Mouse (Mus musculus): ENCODE results near the gene Cetn3.

Gene Cetn3

DNA sequence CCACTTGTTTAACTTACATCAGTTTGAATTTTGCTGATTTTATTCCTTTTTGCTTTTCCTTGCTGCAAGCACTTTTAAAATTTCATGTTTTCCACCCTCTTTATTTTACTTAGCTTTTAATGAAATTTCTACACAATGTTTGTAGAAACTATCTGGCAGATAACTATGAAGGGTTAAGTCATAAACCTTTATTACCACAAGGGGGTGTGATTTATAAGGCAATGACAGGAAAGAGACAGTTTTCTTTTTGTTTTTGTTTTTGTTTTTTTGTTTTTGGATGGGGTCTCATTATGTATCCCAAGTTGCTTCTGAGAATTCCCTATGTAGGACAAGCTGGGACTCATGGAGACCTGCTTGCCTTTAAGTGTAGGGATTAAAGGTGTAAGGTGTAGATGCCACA is 39.9 kb downstream of the Cetn3 start:
- no peak for DNase-seq (ENCODE audit: low spot score in 2 of 2)

DNA sequence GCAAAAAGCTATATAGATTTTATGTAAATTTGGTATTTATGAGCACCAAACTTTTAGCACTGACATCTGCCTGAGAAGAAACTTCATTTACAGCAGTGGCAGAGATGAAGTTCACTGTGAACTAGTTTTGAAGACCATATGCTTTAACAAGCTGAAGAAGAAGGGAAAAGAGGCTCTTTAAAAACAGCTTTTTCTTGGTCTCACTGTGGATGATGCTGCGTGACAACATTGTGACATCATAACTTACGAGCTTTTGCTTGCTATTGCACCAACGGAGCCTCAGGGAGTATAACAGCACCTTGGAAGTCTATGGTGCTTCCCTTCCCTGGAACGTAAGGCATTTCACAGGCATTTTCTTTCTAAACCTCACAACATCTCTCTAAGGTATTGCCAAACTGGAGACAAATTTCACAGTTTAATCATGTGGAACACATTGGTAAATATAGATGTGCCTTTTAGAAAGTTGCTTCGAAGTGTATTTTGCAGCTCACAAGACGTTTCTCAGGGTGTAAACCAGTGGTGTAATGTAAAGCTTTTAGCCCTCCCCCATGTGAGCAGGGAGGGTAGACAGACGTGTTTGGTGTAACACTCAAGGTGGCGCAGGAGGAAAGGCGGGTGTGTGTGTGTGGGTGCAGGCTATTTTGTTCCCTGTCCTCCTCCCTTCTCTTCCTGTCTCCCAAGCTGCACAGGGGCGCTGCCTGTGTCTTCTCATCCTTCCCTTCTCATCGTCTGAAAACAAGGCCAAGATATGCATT is 41.9 kb downstream of the Cetn3 start:
- DNase-seq (ENCODE audit: low spot score in 2 of 2), result no peak

DNA sequence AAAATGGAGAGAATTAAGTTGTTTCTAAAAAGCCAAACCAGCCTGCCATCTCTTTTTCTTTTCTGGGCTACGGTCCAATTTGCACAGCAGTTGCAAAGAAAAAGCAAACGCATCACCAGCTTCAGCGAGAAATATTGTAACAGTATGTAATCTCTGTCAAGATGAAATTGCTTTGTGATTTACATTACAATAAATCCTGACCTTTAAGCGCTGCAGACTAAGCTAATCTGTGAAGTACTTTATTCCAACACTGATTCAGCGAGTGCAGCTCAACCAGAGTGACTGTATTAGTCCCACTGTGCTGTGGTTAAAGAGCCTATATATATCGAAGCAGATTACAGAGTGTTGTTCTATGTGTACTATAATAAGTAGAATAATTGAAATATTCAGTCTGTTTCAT is 45.6 kb downstream of the Cetn3 start:
- DNase-seq (ENCODE audit: low spot score in 2 of 2), result no peak

DNA sequence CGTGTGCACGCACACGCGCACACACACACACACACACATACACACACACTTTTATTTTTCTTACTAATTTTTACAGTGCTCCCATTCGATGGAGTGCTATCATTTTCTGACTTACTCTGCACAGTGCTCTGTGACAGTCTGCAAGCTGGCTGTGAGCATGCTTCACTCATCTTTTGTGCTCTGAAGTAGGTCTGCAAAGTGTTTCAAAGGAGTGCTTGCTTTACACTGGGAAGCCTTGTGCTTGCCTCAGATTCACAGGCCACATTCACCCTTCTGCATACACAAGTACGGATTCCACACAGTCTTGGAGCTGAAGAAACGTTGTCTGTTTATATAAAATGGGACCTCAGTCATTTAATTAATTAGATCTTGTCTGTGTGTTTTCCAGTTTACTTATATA is 49.0 kb downstream of the Cetn3 start:
- no peak for DNase-seq (ENCODE audit: low spot score in 2 of 2)

DNA sequence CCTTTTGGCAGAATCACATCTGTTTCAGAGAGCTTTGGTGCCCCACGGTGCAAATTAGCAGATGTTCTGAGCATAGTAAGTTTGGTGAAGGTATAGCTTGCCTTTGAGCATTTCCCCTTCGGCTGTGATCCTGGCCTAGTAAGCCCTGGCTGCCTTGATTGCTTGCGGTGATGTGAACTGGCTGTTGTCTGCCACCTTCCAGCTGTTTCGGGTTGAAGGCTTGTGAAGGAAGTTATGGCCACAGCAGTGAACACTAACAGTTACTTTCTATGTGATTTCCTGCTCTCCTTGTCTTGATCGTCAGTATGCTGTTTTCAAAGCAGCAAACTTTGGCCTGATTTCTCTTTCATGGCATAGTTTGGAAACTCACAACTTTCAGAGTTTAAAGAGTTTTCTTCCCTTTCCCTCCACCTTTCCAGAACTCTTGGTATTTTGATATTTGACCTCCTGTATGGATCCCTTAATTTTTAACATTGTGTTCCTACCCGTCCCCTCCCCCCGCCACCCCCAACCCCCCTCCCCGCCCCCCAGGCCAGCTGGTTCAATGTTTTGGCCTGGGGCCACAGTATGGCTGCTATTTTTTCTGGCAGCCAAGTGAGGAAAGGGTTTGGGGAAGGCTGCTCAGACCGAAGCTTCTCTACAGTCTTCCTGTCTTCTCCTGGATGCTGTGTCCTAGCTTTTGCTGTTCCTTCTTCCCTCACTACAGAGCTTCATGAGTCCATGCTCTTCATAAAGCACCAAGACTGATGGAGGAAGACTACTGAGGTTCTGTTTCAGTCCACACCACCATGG is 53.7 kb downstream of the Cetn3 start:
- DNase-seq (ENCODE audit: low spot score in 2 of 2), result no peak

DNA sequence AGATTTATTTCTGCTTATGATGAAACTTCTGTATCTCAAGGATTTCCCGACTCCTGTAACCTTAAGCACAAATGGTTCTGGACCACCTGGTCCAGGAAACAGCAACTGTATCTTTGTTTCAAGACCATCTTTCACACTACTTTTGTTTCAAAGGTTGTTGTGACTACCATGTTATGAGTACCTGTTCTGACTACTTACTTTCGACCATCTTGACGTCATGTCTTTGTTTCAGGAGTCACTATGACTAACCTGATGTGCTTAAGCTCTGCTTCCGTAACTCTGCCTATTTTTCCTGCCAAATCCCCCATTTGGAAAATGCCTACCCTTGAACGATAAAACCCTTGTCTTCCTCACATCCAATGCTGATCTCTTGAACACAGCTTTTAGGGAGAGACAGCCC is 55.1 kb downstream of the Cetn3 start:
- DNase-seq (ENCODE audit: low spot score in 2 of 2), result no peak

DNA sequence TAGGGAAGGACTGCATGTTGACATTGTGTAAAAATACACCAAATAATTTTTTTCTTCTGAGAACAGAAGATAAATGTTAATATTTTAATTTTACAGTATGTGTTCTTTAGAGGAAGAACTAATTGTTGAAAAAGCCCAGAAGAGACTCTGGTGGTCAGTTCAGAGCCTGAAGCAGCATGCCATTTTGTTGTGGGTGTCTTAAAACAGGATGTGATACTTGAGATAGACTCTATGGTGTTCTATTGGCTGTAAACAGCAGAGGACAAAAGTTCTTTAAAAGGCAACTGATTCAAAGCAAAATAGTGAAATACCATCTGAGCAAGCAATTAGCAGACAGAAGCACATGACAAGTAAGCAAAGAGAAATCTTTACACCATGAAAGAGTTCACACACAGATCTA is 56.1 kb downstream of the Cetn3 start:
- no peak for DNase-seq (ENCODE audit: low spot score in 2 of 2)

DNA sequence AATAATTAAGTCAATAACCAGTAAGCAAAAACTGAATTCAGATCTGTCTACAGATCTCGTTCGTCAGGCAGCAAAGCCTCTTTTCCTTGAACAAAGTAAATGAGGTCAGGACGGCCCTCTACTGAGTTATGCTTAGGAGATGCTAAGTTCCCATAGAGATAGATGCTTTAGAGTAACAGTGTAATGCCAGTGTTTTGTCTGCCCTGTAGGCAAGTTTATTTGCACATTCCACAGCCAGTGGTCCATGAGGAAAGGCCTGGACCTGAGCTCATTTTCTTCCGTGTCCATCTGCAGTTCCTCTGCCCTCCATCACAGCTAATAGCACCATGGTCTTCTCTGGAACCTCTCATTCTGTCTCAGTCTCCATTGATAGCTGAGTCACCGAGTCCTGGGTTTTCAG is 57.4 kb downstream of the Cetn3 start:
- no peak for DNase-seq (ENCODE audit: low spot score in 2 of 2)

DNA sequence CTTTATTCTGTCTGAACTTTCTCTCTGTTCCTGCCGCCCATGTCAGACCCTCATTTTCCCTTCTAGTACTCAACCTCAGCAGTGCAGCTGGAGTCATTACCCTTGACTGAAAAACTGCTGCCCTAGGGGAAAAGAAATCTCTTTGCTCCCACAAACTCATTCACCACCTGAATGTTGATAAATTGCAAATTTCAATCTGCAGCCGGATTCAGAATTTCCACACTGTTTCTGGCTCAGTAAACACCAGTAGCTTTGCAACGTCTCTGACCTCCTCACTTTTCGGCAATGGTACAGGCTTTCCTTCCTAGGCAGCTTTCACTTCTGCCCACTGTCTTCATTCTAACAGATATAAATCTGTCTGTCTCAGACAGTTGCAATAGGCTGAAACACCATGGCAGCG is 57.8 kb downstream of the Cetn3 start:
- DNase-seq (ENCODE audit: low spot score in 2 of 2), result no peak

DNA sequence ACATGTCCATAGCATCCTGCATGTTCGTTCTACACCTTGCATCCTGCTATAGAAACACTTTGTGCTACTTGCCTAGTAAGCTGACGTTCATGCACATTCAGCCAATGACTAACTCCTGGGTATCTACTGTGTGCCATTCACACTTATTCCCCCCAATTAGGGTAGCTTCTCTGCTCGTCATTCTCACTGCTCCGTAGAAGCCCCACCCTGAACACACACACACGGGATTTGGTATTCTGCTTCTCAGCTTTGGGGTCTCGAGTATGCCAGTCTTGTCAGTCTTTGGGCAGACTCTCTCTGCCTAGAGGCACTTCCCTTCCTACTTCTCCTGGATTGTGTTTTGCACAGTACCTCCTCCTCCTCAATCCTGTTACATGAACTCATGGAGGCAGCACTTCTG is 59.4 kb downstream of the Cetn3 start:
- no peak for DNase-seq (ENCODE audit: low spot score in 2 of 2)
